Mouse (Mus musculus) heart, postnatal 0 days (tissue): ENCODE measurements at regions not wholly inside any gene's neighbourhood (a gene's known extent, or its start where the extent isn't known, plus 50 kb on each side); places are given as distances from the start of the nearest gene placed in this dataset.
"Not testable (repeated sequence)": the region's sequence is repeated elsewhere in the genome, so short reads cannot be mapped to it uniquely, and the experiment has no call there.

Experiments
- ATAC-seq: fragments of 200-750 bp; cut with Nextera tagmentation; 2 replicates; pipeline ENCODE4 v1.8.0; 2017; ENCODE audit warnings: low read depth, moderate number of reproducible peaks, moderate library complexity; ENCODE audit not compliant: insufficient read depth
- DNase-seq: peaks from one replicate; pipeline ENCODE4 v3.0.0-alpha.2; 2016; ENCODE audit warnings: low spot score
- H3K27ac ChIP-seq: fragments of 300-500 bp; sonication (generic); 2 replicates; pipeline ENCODE4 v1.5.1; 2014; ENCODE audit warnings: low read depth, mild to moderate bottlenecking
- H3K27me3 ChIP-seq: fragments of 300-500 bp; sonication (generic); 2 replicates; pipeline ENCODE4 v1.6.1; 2014; ENCODE audit warnings: low read length, mixed read lengths; ENCODE audit not compliant: control insufficient read depth, insufficient read depth
- H3K36me3 ChIP-seq: fragments of 300-500 bp; sonication (generic); replicated peaks from 2 replicates; pipeline ENCODE4 v1.6.1; 2014; ENCODE audit warnings: low read length, mixed read lengths; ENCODE audit not compliant: control insufficient read depth, insufficient read depth
- H3K4me1 ChIP-seq: fragments of 300-500 bp; sonication (generic); 2 replicates; pipeline ENCODE4 v1.6.1; 2014; ENCODE audit warnings: antibody characterized with exemption; ENCODE audit not compliant: control insufficient read depth, insufficient read depth
- H3K4me2 ChIP-seq: fragments of 300-500 bp; sonication (generic); 2 replicates; pipeline ENCODE4 v1.6.1; 2014; ENCODE audit warnings: low read depth, mild to moderate bottlenecking, low read length, moderate library complexity
- H3K4me3 ChIP-seq: fragments of 300-500 bp; sonication (generic); 2 replicates; pipeline ENCODE4 v1.5.1; 2014; ENCODE audit warnings: low read depth, low read length
- H3K9ac ChIP-seq: fragments of 300-500 bp; sonication (generic); replicated peaks from 2 replicates; pipeline ENCODE4 v1.6.1; 2014; ENCODE audit warnings: low read depth, low read length, mixed read lengths
- H3K9me3 ChIP-seq: fragments of 300-500 bp; sonication (generic); replicated peaks from 2 replicates; pipeline ENCODE4 v1.6.1; 2016; ENCODE audit warnings: low read length; ENCODE audit not compliant: control insufficient read depth
- WGBS: fragments of 180-500 bp; shearing (Covaris S2); extraction: QIAGEN DNeasy Blood & Tissue Kit; methylation state at CpG from one replicate; pipeline ENCODE4 v1.1.7; 2014; 5-methylcytosine and 5-hydroxymethylcytosine counted together

DNA sequence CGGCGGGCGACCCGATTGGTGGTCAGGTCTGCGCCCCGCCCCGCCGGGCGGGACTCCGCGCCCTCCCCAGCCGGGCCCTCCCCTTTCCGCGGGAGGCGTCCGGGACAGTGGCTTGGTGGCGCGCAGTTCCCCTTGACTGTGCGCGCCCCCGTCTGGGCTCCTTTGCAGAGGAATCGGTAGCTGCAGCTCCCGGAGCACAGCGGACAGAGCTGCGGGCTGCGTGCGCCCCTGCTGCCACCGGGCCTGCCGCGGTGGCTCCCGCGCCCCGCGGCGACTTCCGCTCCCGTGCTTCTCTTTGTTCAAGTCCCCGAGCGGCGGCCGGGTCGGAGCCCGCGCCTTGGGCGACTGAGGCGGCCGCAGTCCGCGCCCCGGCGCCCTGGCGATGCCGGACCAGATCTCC lies 566.6 kb upstream of the Gm21863 start:
- Histone ChIP-seq H3K4me3 (peak overlapping the region; percentile 37), H3K4me2 (peak overlapping the region; percentile 38; the same call in 1 of the 2 replicates)
- ATAC-seq, H3K27me3 ChIP-seq, H3K9ac ChIP-seq, H3K4me1 ChIP-seq, H3K9me3 ChIP-seq, H3K36me3 ChIP-seq, H3K27ac ChIP-seq: not testable (repeated sequence)
- DNase-seq: peak; percentile 3
- WGBS: 3% methylated on average over 33 of the region's 53 CpGs
